Mouse (Mus musculus) cerebellum, adult 2 months (tissue): ENCODE measurements around the gene Rai1.

Experiments used
- CTCF ChIP-seq: fragments of 200-500 bp; IDR thresholded peaks from 2 replicates; pipeline ENCODE4 v1.5.1; 2011; ENCODE audit warnings: low read depth, mild to moderate bottlenecking, control low read depth, low read length, moderate library complexity, borderline replicate concordance; ENCODE audit not compliant: insufficient read depth
- POLR2A ChIP-seq: fragments of 200-500 bp; IDR thresholded peaks from 2 replicates; pipeline ENCODE4 v1.6.1; 2011; ENCODE audit warnings: low read length, control low read depth, borderline replicate concordance; ENCODE audit not compliant: insufficient read depth

DNA sequence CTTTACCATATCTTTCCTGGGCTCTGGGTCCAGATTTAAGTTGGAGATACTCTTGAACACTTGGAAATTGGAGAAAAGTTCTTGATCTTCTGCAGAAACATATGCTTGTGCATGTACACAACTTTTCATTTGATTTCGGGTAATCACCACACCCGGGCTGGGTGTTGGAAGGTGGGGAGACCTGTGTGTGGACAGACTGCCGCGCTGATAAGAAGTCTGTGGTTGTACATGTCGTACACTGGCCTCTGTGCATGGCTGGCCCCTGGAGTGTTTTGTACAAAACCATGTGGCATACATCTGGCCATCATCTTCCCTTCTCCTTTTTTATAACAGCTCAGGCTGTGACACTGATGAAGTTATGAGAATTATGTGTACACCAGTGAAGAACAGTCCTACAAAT is 55.1 kb downstream of the Rai1 start:
- TF ChIP-seq CTCF, result no peak
- no peak for TF ChIP-seq POLR2A
